Mouse (Mus musculus) heart, adult 9 months (tissue): ENCODE measurements at regions not wholly inside any gene's neighbourhood (a gene's known extent, or its start where the extent isn't known, plus 50 kb on each side); places are given as distances from the start of the nearest gene placed in this dataset.
A peak's percentile ranks its signal among the peaks of the same experiment; 100 is the strongest.

Experiments used
- DNase-seq, 2 experiments: peaks; one replicate each; pipeline ENCODE4 v3.0.0; 2022; ENCODE audit warnings: low spot score in 2 of 2

- peak in 1 of 2 experiments; percentile 3 for DNase-seq
These were observed 155.2 kb upstream of the 9030624G23Rik start for GRCm38 (mm10) chr12:24252071-24252874.
